Mouse (Mus musculus) hindbrain, postnatal 0 days (tissue): ENCODE data around the gene Plxna2. TPM values are rescaled to one million over a fixed set of nuclear protein-coding genes. Genes with fewer than 3 reads are reported as not detected.

Experiments used
- ATAC-seq: fragments of 200-750 bp; cut with Nextera tagmentation; 2 replicates; pipeline ENCODE4 v1.8.0; 2017; ENCODE audit warnings: mild to moderate bottlenecking, moderate TSS enrichment, moderate library complexity
- DNase-seq: peaks from one replicate; pipeline ENCODE4 v3.0.0-alpha.2; 2015; ENCODE audit warnings: low spot score
- H3K27ac ChIP-seq: fragments of 300-500 bp; sonication (generic); 2 replicates; pipeline ENCODE4 v1.5.1; 2014; ENCODE audit warnings: mild to moderate bottlenecking
- H3K27me3 ChIP-seq: fragments of 300-500 bp; sonication (generic); 2 replicates; pipeline ENCODE4 v1.6.1; 2014; ENCODE audit warnings: low read length, mixed read lengths; ENCODE audit not compliant: insufficient read depth
- H3K36me3 ChIP-seq: fragments of 300-500 bp; sonication (generic); 2 replicates; pipeline ENCODE4 v1.6.1; 2014; ENCODE audit warnings: low read length, mixed read lengths; ENCODE audit not compliant: insufficient read depth
- H3K4me1 ChIP-seq: fragments of 300-500 bp; sonication (generic); 2 replicates; pipeline ENCODE4 v1.6.1; 2014; ENCODE audit warnings: antibody characterized with exemption, low read length, mixed read lengths; ENCODE audit not compliant: insufficient read depth
- H3K4me2 ChIP-seq: fragments of 300-500 bp; sonication (generic); 2 replicates; pipeline ENCODE4 v1.6.1; 2014; ENCODE audit warnings: low read depth, mild to moderate bottlenecking, low read length, moderate library complexity, mixed read lengths
- H3K4me3 ChIP-seq: fragments of 300-500 bp; sonication (generic); 2 replicates; pipeline ENCODE4 v1.5.1; 2014; ENCODE audit warnings: low read length
- H3K9ac ChIP-seq: fragments of 300-500 bp; sonication (generic); replicated peaks from 2 replicates; pipeline ENCODE4 v1.6.1; 2014; ENCODE audit warnings: mild to moderate bottlenecking, low read length, moderate library complexity, mixed read lengths
- H3K9me3 ChIP-seq: fragments of 300-500 bp; sonication (generic); 2 replicates; pipeline ENCODE4 v1.6.1; 2016; ENCODE audit warnings: low read length, mixed read lengths
- CTCF ChIP-seq: IDR thresholded peaks from 2 replicates; pipeline ENCODE4 v1.5.1; 2016; ENCODE audit warnings: antibody characterized with exemption, control low read depth, low read depth
- WGBS: fragments of 180-500 bp; shearing (Covaris S2); extraction: QIAGEN DNeasy Blood & Tissue Kit; methylation state at CpG from one replicate; pipeline ENCODE4 v1.1.7; 2014; 5-methylcytosine and 5-hydroxymethylcytosine counted together
- polyA plus RNA-seq: library from polyadenylated mRNA; unstranded; fragments of >200 nt; fragmentation: Nextera tagmentation; extraction: Ambion mirVana; gene quantifications from 2 replicates; pipeline ENCODE4 v1.2.1, GENCODE M21; 2015
- total RNA-seq: library from RNA; depleted of rRNA; stranded (reverse); fragments of >200 nt; gene quantifications from 2 replicates; pipeline ENCODE4 v1.2.3, GENCODE M21; 2014

The Plxna2 gene
- total and polyA plus RNA-seq, 2 experiments from 2014 or later, result 11.7 to 48.2 TPM

GRCm38 (mm10) chr1:194658459-194659160 lies 40.6 kb downstream of the Plxna2 start:
- H3K9ac ChIP-seq, result no peak overlapping the region
- H3K27ac ChIP-seq, result no peak overlapping the region
- H3K4me1 ChIP-seq, result peaks cover 11% of the 10 kb centered on the region
- H3K4me3 ChIP-seq, result no peak overlapping the region
- ATAC-seq, result peak; percentile 55; the same call in 1 of the 2 replicates
- DNase-seq, result peak; percentile 69
- no peaks in the 10 kb centered on the region for H3K27me3 ChIP-seq
- TF ChIP-seq CTCF, result no peak; the same call in 1 of the 2 replicates
- peaks cover 5% of the 10 kb centered on the region; the same call in 1 of the 2 replicates for H3K36me3 ChIP-seq
- no peak overlapping the region for H3K4me2 ChIP-seq
- no peaks in the 10 kb centered on the region for H3K9me3 ChIP-seq
- WGBS, result 23% methylated on average over 1 of the region's 1 CpGs

GRCm38 (mm10) chr1:194660426-194661119 lies 42.6 kb downstream of the Plxna2 start:
- Histone ChIP-seq H3K36me3 (peaks cover 5% of the 10 kb centered on the region; the same call in 1 of the 2 replicates), H3K9me3 (no peaks in the 10 kb centered on the region), H3K4me3 (no peak overlapping the region), H3K9ac (no peak overlapping the region), H3K4me1 (peaks cover 11% of the 10 kb centered on the region), H3K4me2 (no peak overlapping the region), H3K27ac (no peak overlapping the region), H3K27me3 (no peaks in the 10 kb centered on the region)
- 93% methylated on average over 3 of the region's 3 CpGs for WGBS
- no peak for TF ChIP-seq CTCF
- ATAC-seq, result no peak
- no peak for DNase-seq

GRCm38 (mm10) chr1:194663021-194663420 lies 45.0 kb downstream of the Plxna2 start:
- no peaks in the 10 kb centered on the region for H3K9me3 ChIP-seq
- no peak overlapping the region for H3K27ac ChIP-seq
- DNase-seq (no peak), ATAC-seq (peak; percentile 74)
- no peaks in the 10 kb centered on the region for H3K27me3 ChIP-seq
- no peak overlapping the region for H3K9ac ChIP-seq
- peaks cover 11% of the 10 kb centered on the region for H3K4me1 ChIP-seq
- H3K36me3 ChIP-seq, result peaks cover 5% of the 10 kb centered on the region
- no peak overlapping the region for H3K4me3 ChIP-seq
- no peak for TF ChIP-seq CTCF
- H3K4me2 ChIP-seq, result no peak overlapping the region

- H3K4me2 ChIP-seq, result no peak overlapping the region
- no peaks in the 10 kb centered on the region for H3K27me3 ChIP-seq
- WGBS, result 49% methylated on average over 3 of the region's 3 CpGs
- peaks cover 3% of the 10 kb centered on the region; the same call in 1 of the 2 replicates for H3K4me1 ChIP-seq
- DNase-seq (no peak), ATAC-seq (no peak)
- H3K36me3 ChIP-seq, result peaks cover 5% of the 10 kb centered on the region
- no peak for TF ChIP-seq CTCF
- H3K9me3 ChIP-seq, result no peaks in the 10 kb centered on the region
- no peak overlapping the region for H3K4me3 ChIP-seq
- no peak overlapping the region for H3K27ac ChIP-seq
- no peak overlapping the region for H3K9ac ChIP-seq
Observed at GRCm38 (mm10) chr1:194665715-194666114, 47.7 kb downstream of the Plxna2 start.

GRCm38 (mm10) chr1:194671783-194672524 lies 53.9 kb downstream of the Plxna2 start:
- 86% methylated on average over 4 of the region's 4 CpGs for WGBS

GRCm38 (mm10) chr1:194672525-194672894 lies 54.5 kb downstream of the Plxna2 start:
- H3K27ac ChIP-seq, result no peak overlapping the region
- TF ChIP-seq CTCF, result no peak
- H3K4me2 ChIP-seq, result no peak overlapping the region
- H3K4me1 ChIP-seq, result no peaks in the 10 kb centered on the region
- DNase-seq (no peak), ATAC-seq (no peak)
- no peaks in the 10 kb centered on the region for H3K27me3 ChIP-seq
- H3K9me3 ChIP-seq, result no peaks in the 10 kb centered on the region
- 84% methylated on average over 1 of the region's 1 CpGs for WGBS
- no peak overlapping the region for H3K9ac ChIP-seq
- H3K36me3 ChIP-seq, result no peaks in the 10 kb centered on the region
- H3K4me3 ChIP-seq, result no peak overlapping the region

More at GRCm38 (mm10) chr1:194671783-194672524, 53.9 kb downstream of the Plxna2 start:
- ATAC-seq, result no peak
- Histone ChIP-seq H3K27ac (no peak overlapping the region), H3K9ac (no peak overlapping the region), H3K4me1 (no peaks in the 10 kb centered on the region), H3K27me3 (no peaks in the 10 kb centered on the region), H3K4me3 (no peak overlapping the region), H3K9me3 (no peaks in the 10 kb centered on the region), H3K36me3 (no peaks in the 10 kb centered on the region), H3K4me2 (no peak overlapping the region)
- no peak for DNase-seq
- TF ChIP-seq CTCF, result no peak
